Mouse (Mus musculus) spleen, postnatal 10 days (tissue): ENCODE measurements at regions not wholly inside any gene's neighbourhood (a gene's known extent, or its start where the extent isn't known, plus 50 kb on each side); places are given as distances from the start of the nearest gene placed in this dataset.

ENCODE experiments used
- DNase-seq, 2 experiments: peaks; one replicate each; pipeline ENCODE4 v3.0.0; 2021 to 2022; ENCODE audit warnings: low spot score in 2 of 2

- no peak for DNase-seq
Measured at GRCm38 (mm10) chr16:57823329-57823728, 68.8 kb upstream of the Col8a1 start.

DNA sequence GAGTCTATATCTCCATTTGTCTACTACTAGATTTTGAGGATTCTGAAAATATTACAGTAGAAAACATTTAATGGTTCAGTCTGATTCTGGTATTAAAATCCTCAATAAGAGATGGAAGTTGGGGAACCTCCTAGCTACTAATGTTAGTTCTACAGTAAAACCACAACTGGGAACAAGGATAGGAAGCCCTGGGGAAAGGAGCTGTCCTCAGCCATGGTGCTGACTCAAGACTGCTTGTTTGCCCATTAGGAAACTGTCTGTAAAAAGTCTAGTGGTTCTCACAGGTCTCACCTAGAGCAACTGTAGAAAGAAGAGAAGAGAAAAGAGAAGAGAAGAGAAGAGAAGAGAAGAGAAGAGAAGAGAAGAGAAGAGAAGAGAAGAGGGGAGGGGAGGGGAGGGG lies 90.9 kb upstream of the Col8a1 start:
- no peak for DNase-seq

DNA sequence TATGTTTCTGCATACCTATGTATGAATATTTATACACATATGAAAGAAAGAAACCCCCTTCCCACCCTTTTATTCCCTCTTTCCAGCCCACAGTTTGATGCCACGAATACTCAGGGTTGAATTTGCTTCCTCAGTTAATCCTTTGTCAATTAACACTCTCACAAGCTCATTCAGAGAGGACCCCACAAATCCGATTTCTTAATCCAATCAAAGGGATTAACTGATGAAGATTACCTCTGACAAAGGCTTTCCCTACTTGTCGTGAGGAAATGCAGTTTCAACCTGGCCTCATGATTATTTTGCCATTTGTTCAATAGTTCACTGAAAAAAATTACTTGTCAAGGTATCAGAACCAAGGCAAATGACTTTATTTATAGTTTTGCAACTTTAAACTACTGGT lies 91.8 kb upstream of the Col8a1 start:
- no peak for DNase-seq

GRCm38 (mm10) chr16:57851854-57852253 lies 97.3 kb upstream of the Col8a1 start:
- no peak for DNase-seq

- no peak for DNase-seq
Measured at GRCm38 (mm10) chr16:57852838-57853460, 98.4 kb upstream of the Col8a1 start.

DNA sequence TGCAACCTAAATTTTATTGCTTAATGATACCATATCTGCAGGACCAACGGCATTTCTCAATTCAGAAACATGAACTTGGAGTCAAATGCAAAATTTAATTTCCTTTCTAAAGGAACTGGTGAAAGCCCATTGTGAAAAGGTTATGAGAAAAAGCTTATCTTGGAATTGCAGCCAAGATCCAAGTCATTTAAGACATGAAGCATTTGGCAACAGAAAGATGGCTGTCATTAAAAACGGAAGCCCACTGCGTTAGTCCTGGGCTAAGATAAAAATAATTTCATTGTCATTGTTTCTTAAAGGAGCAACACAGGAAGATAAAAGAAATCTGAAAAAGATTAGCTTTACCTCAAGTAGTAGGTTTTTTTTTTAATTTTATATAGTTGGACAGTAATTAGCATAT lies 99.2 kb upstream of the Col8a1 start:
- DNase-seq: no peak

- no peak for DNase-seq
Measured at GRCm38 (mm10) chr16:57857071-57857470, 102.5 kb upstream of the Col8a1 start.

DNA sequence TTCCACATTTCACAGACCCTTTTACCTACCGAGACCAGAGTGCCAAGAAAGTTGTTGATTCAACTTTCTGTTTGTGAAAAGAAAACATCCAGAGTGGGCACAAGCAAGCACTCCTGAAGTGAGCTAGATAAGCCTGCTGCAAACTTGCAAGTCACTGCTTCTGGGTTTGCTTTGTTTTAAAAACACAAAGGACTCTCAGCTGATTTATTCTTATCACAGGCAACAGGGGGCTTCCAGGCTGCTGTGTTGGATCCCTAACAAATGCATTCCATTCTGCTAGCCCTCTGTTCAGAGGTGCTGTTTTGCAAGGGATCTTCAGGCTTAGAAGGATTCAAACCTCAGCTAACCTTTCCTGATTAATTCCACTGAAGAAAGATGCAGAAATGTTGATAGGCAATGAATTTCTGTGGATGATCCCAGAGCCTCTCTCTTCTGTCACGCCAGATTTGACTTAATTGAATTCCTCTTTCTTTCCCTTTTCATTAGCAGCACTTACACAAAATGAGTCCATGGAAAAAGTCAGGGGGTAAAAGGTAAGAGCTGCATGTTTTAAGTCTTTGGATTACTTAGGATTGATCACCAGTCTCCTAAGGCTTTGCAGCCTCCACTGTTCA lies 103.7 kb upstream of the Col8a1 start:
- no peak for DNase-seq

- DNase-seq: no peak
Measured at GRCm38 (mm10) chr16:57858765-57859201, 104.2 kb upstream of the Col8a1 start.

GRCm38 (mm10) chr16:57863206-57863860 lies 108.8 kb upstream of the Col8a1 start:
- no peak for DNase-seq

- no peak for DNase-seq
Measured at GRCm38 (mm10) chr16:57876857-57877256, 122.3 kb upstream of the Col8a1 start.

GRCm38 (mm10) chr16:57881575-57882094 lies 127.1 kb upstream of the Col8a1 start:
- no peak for DNase-seq

DNA sequence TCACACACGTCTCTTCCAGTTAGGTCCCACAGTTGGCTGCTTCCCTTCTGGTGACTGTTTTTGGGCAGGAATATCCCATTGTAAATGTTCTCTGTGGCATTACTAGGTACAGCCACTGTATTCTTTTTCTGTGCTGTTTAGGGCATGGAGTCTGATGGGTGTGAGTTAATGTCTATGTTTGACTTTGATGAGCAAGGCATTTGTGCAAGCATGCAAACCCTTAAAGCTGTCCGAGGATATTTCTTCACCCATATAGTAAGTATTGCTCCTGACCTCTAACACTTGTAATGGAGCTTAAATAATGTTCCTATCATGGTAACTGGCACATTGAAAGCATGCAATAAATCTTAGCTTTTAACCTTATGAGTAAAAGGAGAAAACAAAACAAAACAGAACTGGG lies 133.6 kb upstream of the Col8a1 start:
- DNase-seq: no peak

DNA sequence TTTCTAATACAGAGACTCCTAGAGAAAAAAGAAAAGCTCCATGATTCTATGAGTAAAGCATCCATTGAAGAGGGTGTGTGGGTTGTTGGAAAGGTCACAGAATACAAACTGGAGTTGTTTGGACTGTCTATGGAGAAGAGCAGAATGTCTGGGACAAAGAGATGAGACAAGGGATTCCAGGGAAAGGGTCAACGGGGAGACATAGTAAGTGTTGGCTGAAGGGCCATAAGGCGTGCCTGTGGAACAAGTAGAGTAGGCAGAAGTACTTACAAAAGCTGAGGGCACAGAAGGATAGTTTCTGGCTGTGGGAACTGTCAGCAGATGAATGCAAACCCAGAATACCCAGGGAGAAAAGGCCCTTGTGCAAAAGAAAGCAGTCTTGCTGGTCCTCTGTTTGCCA lies 134.0 kb upstream of the Col8a1 start:
- DNase-seq: no peak

DNA sequence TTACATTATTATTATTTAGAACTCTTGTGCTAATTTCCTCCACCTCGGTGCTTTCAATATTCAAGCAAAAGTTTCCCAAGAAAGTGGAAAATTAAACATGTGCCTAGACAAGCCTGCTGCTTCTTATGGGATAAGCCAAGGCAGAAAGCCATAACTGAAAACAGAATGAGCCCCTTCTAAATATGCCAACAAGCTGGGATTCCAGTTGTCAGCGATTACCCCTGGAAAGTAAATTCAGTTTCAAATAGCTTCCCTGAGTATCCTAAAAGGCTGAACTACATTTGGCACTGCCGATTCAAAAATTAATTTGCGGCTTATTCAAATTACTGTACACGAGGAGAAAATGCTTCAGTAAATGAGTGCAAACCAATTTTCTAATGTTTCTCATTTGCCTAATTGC lies 135.6 kb upstream of the Col8a1 start:
- DNase-seq: no peak

DNA sequence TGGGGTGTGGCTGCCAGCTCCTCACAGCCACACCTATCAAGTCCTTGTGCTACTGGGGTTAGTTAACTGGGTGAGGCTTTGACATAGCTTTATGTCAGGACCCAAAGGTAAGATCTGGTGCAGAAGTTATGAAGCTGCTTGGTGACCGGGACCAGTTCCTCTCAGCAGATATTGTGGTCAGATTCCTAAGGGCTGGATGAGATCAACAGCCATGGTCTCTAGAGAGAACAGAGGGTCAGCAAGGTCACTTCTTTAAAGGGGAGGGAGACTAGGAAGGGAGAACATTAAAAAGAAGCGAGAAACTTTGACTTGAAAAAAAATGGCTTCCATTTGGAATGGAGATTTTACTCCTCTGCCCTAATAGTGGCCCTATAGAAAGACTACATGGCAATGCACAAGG lies 138.6 kb upstream of the Col8a1 start:
- DNase-seq: no peak

DNA sequence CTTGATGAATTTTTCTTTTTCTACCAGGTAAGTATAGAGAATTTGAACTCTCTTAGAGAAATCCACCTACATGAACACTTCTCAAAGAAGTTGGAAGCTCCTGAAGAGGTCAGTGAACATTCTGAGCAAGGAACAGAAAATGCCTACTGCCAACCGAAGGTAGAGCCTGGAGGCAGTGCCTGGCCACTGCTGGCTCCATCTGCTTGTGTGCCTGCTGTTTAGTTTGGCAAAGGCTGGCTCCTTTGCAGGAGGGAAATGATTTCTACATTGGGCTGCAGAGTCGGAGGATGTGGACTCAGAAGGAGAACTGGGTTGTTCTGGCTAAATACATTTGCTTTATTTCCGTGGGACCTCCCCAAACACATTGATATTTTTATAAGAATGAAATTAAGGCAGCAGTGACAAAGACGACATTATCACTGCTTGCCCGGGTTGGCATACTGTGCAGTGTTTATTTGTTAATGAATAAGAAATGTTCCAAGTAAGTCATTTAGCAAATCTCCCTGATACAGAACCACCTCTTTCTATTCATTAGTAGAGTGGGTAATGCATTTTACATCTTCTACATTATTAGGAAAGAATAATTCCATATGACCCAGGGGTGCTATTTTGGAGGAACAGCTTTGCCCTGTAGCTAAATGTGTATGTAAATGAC lies 139.3 kb upstream of the Col8a1 start:
- DNase-seq: no peak

DNA sequence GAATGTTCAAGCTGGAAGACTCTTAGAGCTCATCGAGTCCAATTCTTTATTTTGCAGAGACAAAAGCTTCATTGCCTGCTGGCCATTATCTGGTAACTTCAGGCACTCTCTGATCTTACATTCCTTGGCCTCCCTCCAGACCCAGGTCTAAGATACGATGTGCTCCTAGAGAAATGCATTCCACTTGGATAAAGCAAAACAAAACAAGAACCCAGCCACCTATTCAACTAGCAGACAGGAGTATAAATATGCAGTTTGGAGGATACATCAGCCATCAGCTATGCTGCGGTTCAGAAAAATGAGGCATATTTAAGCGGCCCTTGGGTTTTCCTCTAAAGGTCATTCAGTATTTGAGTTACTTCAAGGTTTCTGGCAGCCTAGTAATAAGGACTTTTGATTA lies 146.5 kb upstream of the Col8a1 start:
- no peak for DNase-seq

- DNase-seq: no peak
Measured at GRCm38 (mm10) chr16:57902498-57902897, 148.0 kb upstream of the Col8a1 start.

- DNase-seq: no peak
Measured at GRCm38 (mm10) chr16:57912001-57912400, 157.5 kb upstream of the Col8a1 start.

GRCm38 (mm10) chr16:57914506-57914905 lies 160.0 kb upstream of the Col8a1 start:
- DNase-seq: no peak

DNA sequence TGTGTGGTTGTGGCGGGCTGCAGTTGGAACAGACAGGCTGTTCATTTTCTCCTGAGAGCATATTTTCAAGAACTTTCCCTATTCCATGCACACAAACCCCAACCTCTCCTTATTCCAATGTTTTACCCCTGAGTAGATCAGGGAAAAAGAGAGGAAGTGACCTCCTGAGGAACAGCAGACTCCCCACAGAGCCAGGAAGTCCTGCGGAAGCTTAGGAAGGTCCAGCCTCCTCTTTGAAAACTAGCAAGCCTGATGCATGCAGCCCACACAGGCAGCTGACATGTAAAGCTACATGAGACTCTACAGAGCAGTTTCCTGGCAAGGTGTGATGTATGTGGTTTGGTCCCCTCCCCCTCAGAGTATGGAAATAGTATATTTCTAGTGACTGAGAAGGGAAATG lies 160.9 kb upstream of the Col8a1 start:
- no peak for DNase-seq
